ENCODE assay signal across 7 mouse cellular contexts in the genomic region with DNA sequence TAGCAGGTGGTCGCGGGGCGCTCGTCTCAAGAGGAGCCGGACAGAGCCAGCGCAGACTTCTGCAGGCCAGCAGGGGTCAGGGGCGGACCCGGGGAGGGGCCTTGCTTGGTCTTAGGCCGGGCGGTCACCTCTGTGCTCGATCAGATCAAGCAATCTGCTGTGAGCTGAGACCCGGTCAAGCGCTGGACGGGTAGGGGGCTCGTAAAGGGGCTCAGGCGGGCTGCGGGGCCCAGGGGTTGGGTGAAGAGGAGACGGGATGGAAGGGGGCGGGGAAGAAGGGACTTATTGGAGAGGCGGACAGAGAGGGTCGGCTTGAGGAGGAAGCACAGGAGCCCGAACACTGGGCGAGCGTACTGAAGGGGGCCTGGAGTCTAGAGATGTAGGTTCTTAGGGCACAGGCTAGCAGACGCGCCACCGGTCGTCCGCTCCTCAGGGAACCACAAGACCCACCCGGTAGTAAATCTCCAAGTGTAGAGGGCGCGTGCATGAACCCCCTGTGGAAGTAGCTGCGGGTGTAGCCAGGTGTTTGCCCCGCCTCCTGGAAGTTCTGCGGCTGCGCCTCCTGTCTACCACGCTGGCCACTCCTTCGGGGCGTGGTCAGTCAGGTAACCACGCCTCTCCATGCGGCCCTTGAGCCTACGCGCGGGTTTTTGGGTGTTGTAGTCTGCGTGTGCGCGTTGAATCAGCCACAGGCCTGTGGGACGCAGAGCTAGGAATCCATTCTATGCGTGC. TPM values are rescaled to one million over a fixed set of nuclear protein-coding genes. Genes with fewer than 3 reads are reported as not detected.
DNase-seq lines count a peak whose midpoint lies in the region; ATAC-seq and TF ChIP-seq lines count a peak whose summit lies in the region.

No protein-coding gene starts in this region.

- TF ChIP-seq CTCF in intestine, postnatal 0 days (IDR thresholded peaks at IDR 0.05; ENCODE audit: low read depth) = peak; percentile 61
- no peak for TF ChIP-seq CTCF in small intestine, adult 2 months (IDR thresholded peaks at IDR 0.05; ENCODE audit: extremely low read depth, insufficient read length, insufficient replicate concordance, low read depth, low read length)

- ATAC-seq in intestine, postnatal 0 days = peak; percentile 72
- peak; percentile 93 for ATAC-seq in midbrain, embryonic 12.5 days (ENCODE audit: low FRiP score, low read depth)

- TF ChIP-seq POLR2A in small intestine, adult 2 months (IDR thresholded peaks at IDR 0.05; ENCODE audit: low read depth, low read length) = peak; percentile 76

- H3K36me3 ChIP-seq in embryonic facial prominence, embryonic 10.5 days (replicated peaks) = peaks cover 15% of the 10 kb centered on the region
- H3K36me3 ChIP-seq in intestine, postnatal 0 days (ENCODE audit: control insufficient read depth, insufficient read depth) = peaks cover 4% of the 10 kb centered on the region; the same call in 1 of the 2 replicates
- H3K36me3 ChIP-seq in midbrain, embryonic 12.5 days = no peaks in the 10 kb centered on the region
- no peaks in the 10 kb centered on the region for H3K36me3 ChIP-seq in small intestine, adult 2 months (ENCODE audit: control insufficient read depth, insufficient read depth, low read length)

- intact Hi-C loops in left cerebral cortex, postnatal 4 days (cut with DNase I) = no loop called here

- H3K4me1 ChIP-seq in embryonic facial prominence, embryonic 10.5 days = peaks cover 40% of the 10 kb centered on the region
- H3K4me1 ChIP-seq in intestine, postnatal 0 days (replicated peaks; ENCODE audit: control insufficient read depth, insufficient read depth, low read length) = 0 out of 2 replicates have a peak, but pooled peaks cover 19% of the 10 kb centered on the region
- peaks cover 27% of the 10 kb centered on the region for H3K4me1 ChIP-seq in midbrain, embryonic 12.5 days
- peaks cover 28% of the 10 kb centered on the region for H3K4me1 ChIP-seq in small intestine, adult 2 months (ENCODE audit: control insufficient read depth, insufficient read depth, insufficient read length, low read length)

- peak overlapping the region; percentile 96 for H3K4me2 ChIP-seq in intestine, postnatal 0 days (replicated peaks; ENCODE audit: low read depth)
- H3K4me2 ChIP-seq in midbrain, embryonic 12.5 days (replicated peaks) = peak overlapping the region; percentile 77

- H3K27me3 ChIP-seq in embryonic facial prominence, embryonic 10.5 days (replicated peaks; ENCODE audit: low read depth, poor library complexity, severe bottlenecking) = peaks cover 15% of the 10 kb centered on the region
- no peaks in the 10 kb centered on the region for H3K27me3 ChIP-seq in intestine, postnatal 0 days (replicated peaks; ENCODE audit: control insufficient read depth, insufficient read depth, low read length)
- peaks cover 17% of the 10 kb centered on the region for H3K27me3 ChIP-seq in midbrain, embryonic 12.5 days
- H3K27me3 ChIP-seq in small intestine, adult 2 months (ENCODE audit: control insufficient read depth, insufficient read depth, low read length) = no peaks in the 10 kb centered on the region

- H3K9me3 ChIP-seq in embryonic facial prominence, embryonic 10.5 days = no peaks in the 10 kb centered on the region
- no peaks in the 10 kb centered on the region for H3K9me3 ChIP-seq in intestine, postnatal 0 days (ENCODE audit: control insufficient read depth)
- no peaks in the 10 kb centered on the region for H3K9me3 ChIP-seq in midbrain, embryonic 12.5 days

- under 1% methylated on average over 49 of the region's 49 CpGs for WGBS in embryonic facial prominence, embryonic 10.5 days
- under 1% methylated on average over 49 of the region's 49 CpGs for WGBS in intestine, postnatal 0 days
- under 1% methylated on average over 49 of the region's 49 CpGs for WGBS in midbrain, embryonic 12.5 days
- 1% methylated on average over 49 of the region's 49 CpGs for WGBS in small intestine, adult 2 months

- H3K4me3 ChIP-seq in embryonic facial prominence, embryonic 10.5 days = peak overlapping the region; percentile 82
- peak overlapping the region; percentile 58 for H3K4me3 ChIP-seq in intestine, postnatal 0 days (ENCODE audit: low read depth, low read length)
- H3K4me3 ChIP-seq in midbrain, embryonic 12.5 days = peak overlapping the region; percentile 55
- peak overlapping the region; percentile 71 for H3K4me3 ChIP-seq in small intestine, adult 2 months (ENCODE audit: low read depth, low read length)

- DNase-seq in adrenal gland, postnatal 10 days = peak; percentile 96
- peak; percentile 94 for DNase-seq in embryonic facial prominence, embryonic 10.5 days (ENCODE audit: low spot score)
- DNase-seq in gonadal fat pad, adult 2 months (ENCODE audit: low read depth) = peak; percentile 45
- DNase-seq in left cerebral cortex, postnatal 4 days = peak; percentile 95

- peak overlapping the region; percentile 89 for H3K27ac ChIP-seq in embryonic facial prominence, embryonic 10.5 days (replicated peaks)
- peak overlapping the region; percentile 96 for H3K27ac ChIP-seq in intestine, postnatal 0 days (ENCODE audit: low read depth, low read length)
- peak overlapping the region; percentile 39 for H3K27ac ChIP-seq in midbrain, embryonic 12.5 days (replicated peaks)
- peak overlapping the region; percentile 30; the same call in 1 of the 2 replicates for H3K27ac ChIP-seq in small intestine, adult 2 months (ENCODE audit: insufficient read depth, low read depth, low read length)

- peak overlapping the region; percentile 62 for H3K9ac ChIP-seq in intestine, postnatal 0 days (ENCODE audit: low read depth, low read length)
- peak overlapping the region; percentile 71 for H3K9ac ChIP-seq in midbrain, embryonic 12.5 days (replicated peaks)

RNA-seq across cellular contexts. Expression of gene Slc19a1, which starts 0.7 kb away (rescaled TPM):
- total RNA-seq in adrenal gland, postnatal 10 days (2021) = 10 to 100 TPM; 25.7 TPM
- 37.4 and 38.2 TPM in 2 replicates for polyA plus RNA-seq in embryonic facial prominence, embryonic 10.5 days (2016; fragmentation: Nextera tagmentation; extraction: Ambion mirVana)
- polyA plus RNA-seq in gonadal fat pad, adult 2 months (2012; rRNA removed) = 63.5 and 85.0 TPM in 2 replicates
- 60.0 and 61.9 TPM in 2 replicates for polyA plus RNA-seq in intestine, postnatal 0 days (2015; fragmentation: Nextera tagmentation; extraction: Ambion mirVana)
- 10 to 100 TPM; 26.0 to 26.9 TPM for total RNA-seq in left cerebral cortex, postnatal 4 days (2021)
- polyA plus RNA-seq in midbrain, embryonic 12.5 days (2016; fragmentation: Nextera tagmentation; extraction: Ambion mirVana) = 32.7 and 33.6 TPM in 2 replicates
- 44.6 and 131 TPM in 2 replicates for polyA plus RNA-seq in small intestine, adult 2 months (2012; rRNA removed)

Comparison
In these comparisons a context has a peak if more than half of its experiments do, and no peak if none do; other contexts are left out.
1. Peak in every context shown above with its lines: DNase-seq, ATAC-seq, H3K4me3 ChIP-seq and H3K27ac ChIP-seq.
2. DNase-seq: peak in every context shown above with its lines; median percentile 96 in adrenal gland, postnatal 10 days; 95 in left cerebral cortex, postnatal 4 days; 94 in embryonic facial prominence, embryonic 10.5 days; 45 in gonadal fat pad, adult 2 months.
3. H3K27ac ChIP-seq: peak in every context shown above with its lines; median percentile 96 in intestine, postnatal 0 days; 89 in embryonic facial prominence, embryonic 10.5 days; 39 in midbrain, embryonic 12.5 days; 30 in small intestine, adult 2 months.